Mouse (Mus musculus) cerebellum, adult 2 months (tissue): ENCODE measurements at regions not wholly inside any gene's neighbourhood (a gene's known extent, or its start where the extent isn't known, plus 50 kb on each side); places are given as distances from the start of the nearest gene placed in this dataset.

Source experiments
- CTCF ChIP-seq: fragments of 200-500 bp; IDR thresholded peaks from 2 replicates; pipeline ENCODE4 v1.5.1; 2011; ENCODE audit warnings: low read depth, mild to moderate bottlenecking, control low read depth, low read length, moderate library complexity, borderline replicate concordance; ENCODE audit not compliant: insufficient read depth
- POLR2A ChIP-seq: fragments of 200-500 bp; IDR thresholded peaks from 2 replicates; pipeline ENCODE4 v1.6.1; 2011; ENCODE audit warnings: low read length, control low read depth, borderline replicate concordance; ENCODE audit not compliant: insufficient read depth

GRCm38 (mm10) chr13:97423298-97423817, 182.5 kb downstream of the Enc1 start:
- no peak for TF ChIP-seq POLR2A
- TF ChIP-seq CTCF = no peak
